Mouse (Mus musculus) hindbrain, embryonic 16.5 days (tissue): ENCODE data around the gene Cdkn2d. TPM values are rescaled to one million over a fixed set of nuclear protein-coding genes. Genes with fewer than 3 reads are reported as not detected.

Experiments used
- ATAC-seq: fragments of 200-750 bp; cut with Nextera tagmentation; 2 replicates; pipeline ENCODE4 v1.8.0; 2017; ENCODE audit warnings: moderate TSS enrichment, moderate library complexity
- H3K27ac ChIP-seq: fragments of 300-500 bp; sonication (generic); 2 replicates; pipeline ENCODE4 v1.5.1; 2014; ENCODE audit warnings: low read depth, mild to moderate bottlenecking, control low read depth, low read length, moderate library complexity
- H3K27me3 ChIP-seq: fragments of 300-500 bp; sonication (generic); replicated peaks from 2 replicates; pipeline ENCODE4 v1.6.1; 2014; ENCODE audit warnings: low read length; ENCODE audit not compliant: control insufficient read depth, insufficient read depth
- H3K36me3 ChIP-seq: fragments of 300-500 bp; sonication (generic); 2 replicates; pipeline ENCODE4 v1.6.1; 2014; ENCODE audit warnings: mild to moderate bottlenecking, low read length, moderate library complexity, mixed read lengths; ENCODE audit not compliant: control insufficient read depth, insufficient read depth
- H3K4me1 ChIP-seq: fragments of 300-500 bp; sonication (generic); 2 replicates; pipeline ENCODE4 v1.6.1; 2014; ENCODE audit warnings: low read depth, low read length; ENCODE audit not compliant: control insufficient read depth, insufficient read depth
- H3K4me2 ChIP-seq: fragments of 300-500 bp; sonication (generic); 2 replicates; pipeline ENCODE4 v1.6.1; 2014; ENCODE audit warnings: mild to moderate bottlenecking, low read length, control low read depth, moderate library complexity
- H3K4me3 ChIP-seq: fragments of 300-500 bp; sonication (generic); 2 replicates; pipeline ENCODE4 v1.5.1; 2014; ENCODE audit warnings: mild to moderate bottlenecking, low read length, control low read depth, moderate library complexity
- H3K9ac ChIP-seq: fragments of 300-500 bp; sonication (generic); 2 replicates; pipeline ENCODE4 v1.6.1; 2014; ENCODE audit warnings: low read depth, mild to moderate bottlenecking, control low read depth, low read length, moderate library complexity
- H3K9me3 ChIP-seq: fragments of 300-500 bp; sonication (generic); 2 replicates; pipeline ENCODE4 v1.6.1; 2014; ENCODE audit warnings: mild to moderate bottlenecking, low read length, moderate library complexity; ENCODE audit not compliant: control insufficient read depth
- WGBS: fragments of 180-500 bp; shearing (Covaris S2); extraction: QIAGEN DNeasy Blood & Tissue Kit; methylation state at CpG from one replicate; pipeline ENCODE4 v1.1.7; 2014; 5-methylcytosine and 5-hydroxymethylcytosine counted together
- polyA plus RNA-seq: library from polyadenylated mRNA; unstranded; fragments of >200 nt; fragmentation: Nextera tagmentation; extraction: Ambion mirVana; gene quantifications from 2 replicates; pipeline ENCODE4 v1.2.1, GENCODE M21; 2015

The Cdkn2d gene
- polyA plus RNA-seq, 1 experiment from 2014 or later, result 138 TPM

GRCm38 (mm10) chr9:21320619-21321512 is 29.7 kb upstream of the Cdkn2d start, which contains the start of gene Slc44a2:
Gene Slc44a2, plus strand, starts transcription at chr9:21320698.
- peak within 1 kb of the TSS; percentile 87 for H3K9ac ChIP-seq
- no peaks in the 10 kb centered on the region for H3K36me3 ChIP-seq
- peak within 1 kb of the TSS; percentile 98 for H3K4me2 ChIP-seq
- peak within 1 kb of the TSS; percentile 81 for H3K4me3 ChIP-seq
- peaks cover 20% of the 10 kb centered on the region for H3K4me1 ChIP-seq
- H3K9me3 ChIP-seq, result no peaks in the 10 kb centered on the region
- no peaks in the 10 kb centered on the region for H3K27me3 ChIP-seq
- ATAC-seq, result peak; percentile 94
- H3K27ac ChIP-seq, result peak within 1 kb of the TSS; percentile 72
- WGBS, result under 1% methylated on average over 52 of the region's 52 CpGs

GRCm38 (mm10) chr9:21320280-21320618 is 29.0 kb upstream of the Cdkn2d start:
- Histone ChIP-seq H3K4me2 (peak overlapping the region; percentile 98), H3K4me3 (peak overlapping the region; percentile 81), H3K4me1 (peaks cover 20% of the 10 kb centered on the region), H3K36me3 (no peaks in the 10 kb centered on the region), H3K9me3 (no peaks in the 10 kb centered on the region), H3K27ac (no peak overlapping the region; the same call in 1 of the 2 replicates), H3K9ac (peak overlapping the region; percentile 87), H3K27me3 (no peaks in the 10 kb centered on the region)
- peak; percentile 66 for ATAC-seq
- 24% methylated on average over 4 of the region's 4 CpGs for WGBS

- Histone ChIP-seq H3K36me3 (no peaks in the 10 kb centered on the region), H3K27ac (no peak overlapping the region), H3K9me3 (no peaks in the 10 kb centered on the region), H3K4me2 (no peak overlapping the region), H3K4me3 (no peak overlapping the region), H3K9ac (no peak overlapping the region), H3K27me3 (no peaks in the 10 kb centered on the region), H3K4me1 (peaks cover 20% of the 10 kb centered on the region)
- 96% methylated on average over 4 of the region's 4 CpGs for WGBS
- ATAC-seq, result no peak
Measured at GRCm38 (mm10) chr9:21319503-21319902, 28.3 kb upstream of the Cdkn2d start.

GRCm38 (mm10) chr9:21318792-21319191 is 27.6 kb upstream of the Cdkn2d start:
- 92% methylated on average over 6 of the region's 6 CpGs for WGBS
- Histone ChIP-seq H3K4me1 (peaks cover 20% of the 10 kb centered on the region), H3K36me3 (no peaks in the 10 kb centered on the region), H3K27me3 (no peaks in the 10 kb centered on the region), H3K9me3 (no peaks in the 10 kb centered on the region), H3K4me2 (no peak overlapping the region), H3K4me3 (no peak overlapping the region), H3K9ac (no peak overlapping the region), H3K27ac (no peak overlapping the region)
- no peak for ATAC-seq

- 76% methylated on average over 7 of the region's 7 CpGs for WGBS
- no peaks in the 10 kb centered on the region for H3K36me3 ChIP-seq
- H3K9ac ChIP-seq, result no peak overlapping the region
- no peak overlapping the region for H3K27ac ChIP-seq
- no peak for ATAC-seq
- peaks cover 1% of the 10 kb centered on the region for H3K27me3 ChIP-seq
- no peaks in the 10 kb centered on the region; the same call in 1 of the 2 replicates for H3K9me3 ChIP-seq
- H3K4me2 ChIP-seq, result no peak overlapping the region
- H3K4me3 ChIP-seq, result no peak overlapping the region
- peaks cover 9% of the 10 kb centered on the region for H3K4me1 ChIP-seq
Measured at GRCm38 (mm10) chr9:21316696-21317095, 25.5 kb upstream of the Cdkn2d start.

- Histone ChIP-seq H3K9ac (no peak overlapping the region), H3K4me2 (no peak overlapping the region), H3K36me3 (no peaks in the 10 kb centered on the region), H3K4me3 (no peak overlapping the region), H3K9me3 (no peaks in the 10 kb centered on the region; the same call in 1 of the 2 replicates), H3K27me3 (peaks cover 3% of the 10 kb centered on the region), H3K27ac (no peak overlapping the region), H3K4me1 (peaks cover 3% of the 10 kb centered on the region; the same call in 1 of the 2 replicates)
- ATAC-seq, result no peak
- WGBS, result 57% methylated on average over 5 of the region's 5 CpGs
Measured at GRCm38 (mm10) chr9:21315421-21315820, 24.2 kb upstream of the Cdkn2d start.

- Histone ChIP-seq H3K4me3 (no peak overlapping the region), H3K4me2 (no peak overlapping the region)
- WGBS, result 91% methylated on average over 9 of the region's 9 CpGs
Measured at GRCm38 (mm10) chr9:21314367-21315140, 23.3 kb upstream of the Cdkn2d start.

GRCm38 (mm10) chr9:21313394-21313793 is 22.2 kb upstream of the Cdkn2d start:
- Histone ChIP-seq H3K4me2 (no peak overlapping the region), H3K27me3 (peaks cover 3% of the 10 kb centered on the region), H3K36me3 (no peaks in the 10 kb centered on the region), H3K9me3 (no peaks in the 10 kb centered on the region; the same call in 1 of the 2 replicates), H3K4me1 (no peaks in the 10 kb centered on the region), H3K9ac (no peak overlapping the region), H3K27ac (no peak overlapping the region), H3K4me3 (no peak overlapping the region)
- WGBS, result 9% methylated on average over 11 of the region's 11 CpGs
- peak; percentile 21; the same call in 1 of the 2 replicates for ATAC-seq

More at GRCm38 (mm10) chr9:21314367-21315140, 23.3 kb upstream of the Cdkn2d start:
- H3K36me3 ChIP-seq, result no peaks in the 10 kb centered on the region
- H3K27ac ChIP-seq, result no peak overlapping the region
- no peak overlapping the region for H3K9ac ChIP-seq
- H3K4me1 ChIP-seq, result no peaks in the 10 kb centered on the region
- no peaks in the 10 kb centered on the region; the same call in 1 of the 2 replicates for H3K9me3 ChIP-seq
- H3K27me3 ChIP-seq, result peaks cover 3% of the 10 kb centered on the region
- no peak for ATAC-seq

GRCm38 (mm10) chr9:21312134-21312533 is 20.9 kb upstream of the Cdkn2d start, which contains the start of gene Ap1m2:
Gene Ap1m2, minus strand, starts transcription at chr9:21312337.
- no peak for ATAC-seq
- peak within 1 kb of the TSS; percentile 40 for H3K4me3 ChIP-seq
- H3K4me2 ChIP-seq, result peak within 1 kb of the TSS; percentile 50
- peaks cover 3% of the 10 kb centered on the region for H3K27me3 ChIP-seq
- no peak within 1 kb of the TSS for H3K27ac ChIP-seq
- no peaks in the 10 kb centered on the region; the same call in 1 of the 2 replicates for H3K9me3 ChIP-seq
- WGBS, result 14% methylated on average over 30 of the region's 35 CpGs
- no peaks in the 10 kb centered on the region for H3K4me1 ChIP-seq
- no peaks in the 10 kb centered on the region for H3K36me3 ChIP-seq
- H3K9ac ChIP-seq, result peak within 1 kb of the TSS; percentile 56
